8 mouse cellular contexts compared by ENCODE assay signal in the genomic region with DNA sequence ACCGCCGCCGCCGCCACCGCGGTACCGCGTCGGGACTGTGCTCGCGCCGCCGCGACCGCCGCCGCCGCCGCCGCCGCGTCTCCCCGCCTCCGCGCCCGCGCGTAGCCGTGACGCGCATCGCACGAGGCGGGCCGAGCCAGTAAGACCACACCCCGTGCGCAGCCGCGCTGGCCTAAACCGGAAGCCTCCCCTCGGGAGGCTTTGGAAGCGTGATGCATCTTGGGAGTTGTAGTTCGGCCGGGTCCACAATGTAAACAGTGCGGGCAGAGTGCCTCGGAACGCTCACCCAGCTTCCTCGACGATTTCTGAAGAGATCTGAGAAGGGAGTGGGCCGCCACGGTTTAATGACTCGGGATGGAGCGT. TPM values are rescaled to one million over a fixed set of nuclear protein-coding genes. Genes with fewer than 3 reads are reported as not detected.
A peak's percentile ranks its signal among the peaks of the same experiment; 100 is the strongest.
DNase-seq lines count a peak whose midpoint lies in the region; ATAC-seq lines count a peak whose summit lies in the region.

No protein-coding gene starts in this region.

- WGBS in intestine, embryonic 14.5 days = under 1% methylated on average over 52 of the region's 53 CpGs

- peak overlapping the region; percentile 84 for H3K27ac ChIP-seq in intestine, embryonic 14.5 days (ENCODE audit: low read depth)

- no peaks in the 10 kb centered on the region for H3K36me3 ChIP-seq in intestine, embryonic 14.5 days (ENCODE audit: control insufficient read depth, insufficient read depth, low read length)

- H3K4me3 ChIP-seq in intestine, embryonic 14.5 days (ENCODE audit: low read depth, low read length) = peak overlapping the region; percentile 71

- no peaks in the 10 kb centered on the region for H3K27me3 ChIP-seq in intestine, embryonic 14.5 days (replicated peaks; ENCODE audit: control insufficient read depth, insufficient read depth, low read length)

- peak; percentile 98 for DNase-seq in adipocyte (ENCODE audit: low spot score)
- DNase-seq in embryo, embryonic 10 days (ENCODE audit: low spot score) = peak; percentile 99
- peak; percentile 95 for DNase-seq in gastrocnemius, postnatal 14 days
- DNase-seq in intestine, embryonic 14.5 days (ENCODE audit: low spot score) = peak; percentile 95
- peak; percentile 96 to 97 for DNase-seq in left cerebral cortex, postnatal 14 days (ENCODE audit: low spot score in 2 of 2)
- DNase-seq in mesoderm, embryonic 11.5 days (ENCODE audit: low read depth, low spot score) = peak; percentile 99
- peak; percentile 93 to 95 for DNase-seq in right cerebral cortex, postnatal 36 days (ENCODE audit: low spot score in 2 of 2)
- peak; percentile 95 for DNase-seq in yolk sac, embryonic 10.5 days (ENCODE audit: low spot score)

- peaks cover 10% of the 10 kb centered on the region for H3K4me1 ChIP-seq in intestine, embryonic 14.5 days (replicated peaks; ENCODE audit: control insufficient read depth, insufficient read depth, low read length)

- no peaks in the 10 kb centered on the region for H3K9me3 ChIP-seq in intestine, embryonic 14.5 days (ENCODE audit: control insufficient read depth, low read length)

- intact Hi-C loops in gastrocnemius, postnatal 14 days (cut with DNase I; ENCODE audit: low total_unique reads) = no loop called here
- intact Hi-C loops in left cerebral cortex, postnatal 14 days (cut with DNase I) = no loop called here

- ATAC-seq in intestine, embryonic 14.5 days (replicated peaks; ENCODE audit: low FRiP score, low TSS enrichment, low read depth) = peak; percentile 98

- peak overlapping the region; percentile 85 for H3K9ac ChIP-seq in intestine, embryonic 14.5 days (ENCODE audit: low read length)

- peak overlapping the region; percentile 44 for H3K4me2 ChIP-seq in intestine, embryonic 14.5 days (ENCODE audit: low read length)

RNA-seq across cellular contexts. Expression of gene Adipor2, which starts 28.9 kb away (rescaled TPM):
- 10 to 100 TPM; 53.0 to 60.4 TPM for total RNA-seq in gastrocnemius, postnatal 14 days (2021)
- polyA plus RNA-seq in intestine, embryonic 14.5 days (2014; fragmentation: Nextera tagmentation; extraction: Ambion mirVana) = 34.6 and 45.5 TPM in 2 replicates
- total RNA-seq in left cerebral cortex, postnatal 14 days (2021) = 10 to 100 TPM; 37.7 to 44.4 TPM

RNA-seq across cellular contexts. Expression of gene Lrtm2, which starts 58.1 kb away (rescaled TPM):
- under 1 TPM; 0.07 to 0.74 TPM for total RNA-seq in gastrocnemius, postnatal 14 days (2021)
- polyA plus RNA-seq in intestine, embryonic 14.5 days (2014; fragmentation: Nextera tagmentation; extraction: Ambion mirVana) = 0.48 and 0.69 TPM in 2 replicates
- 10 to 100 TPM; 43.5 to 48.3 TPM for total RNA-seq in left cerebral cortex, postnatal 14 days (2021)

Comparison
In these comparisons a context has a peak if more than half of its experiments do, and no peak if none do; other contexts are left out.
1. Peak in every context shown above with its lines: DNase-seq, ATAC-seq, H3K4me3 ChIP-seq and H3K27ac ChIP-seq.
2. RNA of gene Lrtm2, which starts 58.1 kb away (total RNA-seq): 43.5 to 48.3 TPM in left cerebral cortex, postnatal 14 days; 0.07 to 0.74 TPM in gastrocnemius, postnatal 14 days; every median in the first group is over 10 times any median in the second.